Mouse (Mus musculus) olfactory bulb, adult 2 months (tissue): Measurements from ENCODE around the gene Hist1h3d.
A peak's percentile ranks its signal among the peaks of the same experiment; 100 is the strongest.
"Not testable (repeated sequence)": the region's sequence is repeated elsewhere in the genome, so short reads cannot be mapped to it uniquely, and the experiment has no call there.

ENCODE experiments used
- CTCF ChIP-seq: fragments of 200-500 bp; IDR thresholded peaks from 2 replicates; pipeline ENCODE4 v1.5.1; 2012; ENCODE audit warnings: low read depth, mild to moderate bottlenecking, low read length, moderate library complexity; ENCODE audit not compliant: insufficient read depth
- POLR2A ChIP-seq: fragments of 200-500 bp; IDR thresholded peaks from 2 replicates; pipeline ENCODE4 v1.6.1; 2012; ENCODE audit warnings: mild to moderate bottlenecking, low read depth, low read length, moderate library complexity; ENCODE audit not compliant: insufficient read depth

DNA sequence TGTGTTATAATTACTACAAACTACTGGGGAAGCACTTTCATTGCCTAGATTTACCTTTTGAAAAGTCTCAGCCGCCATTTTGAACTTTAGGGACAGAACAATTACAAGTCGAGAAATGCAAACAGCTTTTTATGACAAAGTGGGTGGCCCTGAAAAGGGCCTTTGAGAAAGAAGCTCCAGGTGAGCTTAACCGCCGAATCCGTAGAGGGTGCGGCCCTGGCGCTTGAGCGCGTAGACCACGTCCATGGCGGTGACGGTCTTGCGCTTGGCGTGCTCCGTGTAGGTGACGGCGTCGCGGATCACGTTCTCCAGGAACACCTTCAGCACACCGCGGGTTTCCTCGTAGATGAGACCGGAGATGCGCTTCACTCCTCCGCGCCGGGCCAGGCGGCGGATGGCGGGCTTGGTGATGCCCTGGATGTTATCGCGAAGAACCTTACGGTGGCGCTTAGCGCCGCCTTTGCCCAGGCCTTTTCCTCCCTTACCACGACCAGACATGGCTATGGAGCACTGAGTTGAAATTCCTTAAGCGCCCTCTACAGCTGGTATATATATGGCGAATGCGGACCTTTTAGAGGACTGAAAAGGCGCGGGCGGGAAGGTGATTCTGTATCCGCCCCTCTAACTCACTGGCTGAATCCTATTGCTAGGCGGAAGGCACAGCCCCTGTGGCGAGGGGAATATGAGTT is 24.3 kb upstream of the Hist1h3d start, which contains the start of gene Hist1h4f:
- TF ChIP-seq CTCF, result not testable (repeated sequence)
- TF ChIP-seq POLR2A, result peak; percentile 78
